Mouse (Mus musculus) liver, postnatal 0 days (tissue): ENCODE measurements at regions not wholly inside any gene's neighbourhood (a gene's known extent, or its start where the extent isn't known, plus 50 kb on each side); places are given as distances from the start of the nearest gene placed in this dataset.

ENCODE experiments used
- CTCF ChIP-seq: sonication (generic); IDR thresholded peaks from 2 replicates; pipeline ENCODE4 v1.5.1; 2016; ENCODE audit warnings: antibody characterized with exemption, low read depth
- EP300 ChIP-seq: IDR thresholded peaks from 2 replicates; pipeline ENCODE4 v1.6.1; 2016; ENCODE audit warnings: antibody characterized with exemption, low read depth, mild to moderate bottlenecking

DNA sequence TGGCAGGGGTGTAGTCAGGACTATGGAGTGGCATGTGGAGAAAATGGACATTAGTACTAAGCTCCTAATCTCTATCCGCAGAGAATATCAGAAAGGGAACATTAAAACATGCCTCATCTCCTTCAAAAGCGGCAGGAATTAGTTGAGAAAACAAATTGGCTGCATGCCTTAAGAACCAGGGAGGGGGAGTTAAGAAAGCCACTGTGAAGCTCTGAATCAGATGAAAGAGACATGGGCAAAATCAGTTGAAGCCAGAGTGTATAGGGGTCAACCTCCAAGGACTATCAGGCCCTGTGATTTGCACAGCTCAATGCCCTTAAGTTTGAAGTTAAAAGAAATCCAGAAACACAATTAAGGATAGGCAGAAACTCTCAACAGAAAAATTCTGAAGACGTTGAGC is 408.3 kb downstream of the Hs3st1 start:
- no peak for TF ChIP-seq CTCF
- TF ChIP-seq EP300, result no peak
